8 mouse cellular contexts compared by ENCODE assay signal in genomic region chr14:79482251-79482661, GRCm38 (mm10). TPM values are rescaled to one million over a fixed set of nuclear protein-coding genes. Genes with fewer than 3 reads are reported as not detected.
DNase-seq lines count a peak whose midpoint lies in the region; ATAC-seq and TF ChIP-seq lines count a peak whose summit lies in the region.

No protein-coding gene starts in this region.

- peaks cover 47% of the 10 kb centered on the region for H3K4me1 ChIP-seq in G1E (ENCODE audit: insufficient read depth, low read depth, low read length)
- peaks cover 8% of the 10 kb centered on the region; the same call in 1 of the 2 replicates for H3K4me1 ChIP-seq in embryonic fibroblast, embryonic 13.5 days (ENCODE audit: control insufficient read depth, insufficient read depth, low read length)
- H3K4me1 ChIP-seq in hindbrain, embryonic 13.5 days (replicated peaks) = peaks cover 40% of the 10 kb centered on the region
- H3K4me1 ChIP-seq in limb, embryonic 11.5 days (ENCODE audit: control insufficient read depth, insufficient read depth, low read length) = peaks cover 25% of the 10 kb centered on the region
- H3K4me1 ChIP-seq in midbrain, embryonic 14.5 days (ENCODE audit: control insufficient read depth, insufficient read depth, low read length) = peaks cover 27% of the 10 kb centered on the region

- TF ChIP-seq CTCF in G1E (IDR thresholded peaks at IDR 0.05; ENCODE audit: low read depth, low read length) = no peak
- no peak for TF ChIP-seq CTCF in embryonic fibroblast, embryonic 13.5 days (IDR thresholded peaks at IDR 0.05; ENCODE audit: borderline replicate concordance, insufficient read depth, low read length)

- peak overlapping the region; percentile 96 for H3K27ac ChIP-seq in embryonic fibroblast, embryonic 13.5 days (ENCODE audit: insufficient read depth, low read length)
- H3K27ac ChIP-seq in hindbrain, embryonic 13.5 days = peak overlapping the region; percentile 100
- H3K27ac ChIP-seq in limb, embryonic 11.5 days (replicated peaks; ENCODE audit: low read depth, low read length) = peak overlapping the region; percentile 99
- H3K27ac ChIP-seq in midbrain, embryonic 14.5 days (replicated peaks; ENCODE audit: low read depth, low read length) = peak overlapping the region; percentile 84

- no peaks in the 10 kb centered on the region for H3K27me3 ChIP-seq in G1E (ENCODE audit: insufficient read depth, low read length)
- H3K27me3 ChIP-seq in hindbrain, embryonic 13.5 days = peaks cover 4% of the 10 kb centered on the region; the same call in 1 of the 2 replicates
- no peaks in the 10 kb centered on the region for H3K27me3 ChIP-seq in limb, embryonic 11.5 days (ENCODE audit: control insufficient read depth, insufficient read depth, low read length)
- H3K27me3 ChIP-seq in midbrain, embryonic 14.5 days (ENCODE audit: control insufficient read depth, insufficient read depth, low read length) = 0 out of 2 replicates have a peak, but pooled peaks cover 5% of the 10 kb centered on the region

- peak; percentile 14 to 56 for DNase-seq in frontal cortex, adult 2 months (ENCODE audit: extremely low spot score in 1 of 2, low spot score in 1 of 2)
- no peak for DNase-seq in frontal cortex, postnatal 14 days (ENCODE audit: low spot score in 2 of 2)
- no peak for DNase-seq in G1E (ENCODE audit: low spot score)
- DNase-seq in limb, embryonic 11.5 days (ENCODE audit: low spot score) = peak; percentile 57
- DNase-seq in midbrain, embryonic 14.5 days = peak; percentile 76

- peaks cover 26% of the 10 kb centered on the region for H3K36me3 ChIP-seq in G1E (replicated peaks)
- H3K36me3 ChIP-seq in hindbrain, embryonic 13.5 days = peaks cover 5% of the 10 kb centered on the region
- H3K36me3 ChIP-seq in limb, embryonic 11.5 days (ENCODE audit: control insufficient read depth, insufficient read depth, low read length) = peaks cover 3% of the 10 kb centered on the region; the same call in 1 of the 2 replicates
- H3K36me3 ChIP-seq in midbrain, embryonic 14.5 days (ENCODE audit: control insufficient read depth, insufficient read depth, low read length) = no peaks in the 10 kb centered on the region

- peak overlapping the region; percentile 66 for H3K4me2 ChIP-seq in hindbrain, embryonic 13.5 days
- H3K4me2 ChIP-seq in limb, embryonic 11.5 days (ENCODE audit: low read depth, severe bottlenecking) = peak overlapping the region; percentile 66
- H3K4me2 ChIP-seq in midbrain, embryonic 14.5 days (ENCODE audit: low read length) = peak overlapping the region; percentile 64

- H3K9ac ChIP-seq in hindbrain, embryonic 13.5 days = peak overlapping the region; percentile 97
- peak overlapping the region; percentile 98 for H3K9ac ChIP-seq in limb, embryonic 11.5 days (ENCODE audit: low read length)
- H3K9ac ChIP-seq in midbrain, embryonic 14.5 days (replicated peaks; ENCODE audit: low read length) = peak overlapping the region; percentile 64

- TF ChIP-seq POLR2A in embryonic fibroblast, embryonic 13.5 days (IDR thresholded peaks at IDR 0.05; ENCODE audit: low read depth, low read length) = peak; percentile 40; the same call in 1 of the 2 replicates

- peak overlapping the region; percentile 84 for H3K4me3 ChIP-seq in G1E (ENCODE audit: low read depth, low read length)
- H3K4me3 ChIP-seq in embryonic fibroblast, embryonic 13.5 days (ENCODE audit: insufficient read depth, low read length) = peak overlapping the region; percentile 60
- peak overlapping the region; percentile 89 for H3K4me3 ChIP-seq in hindbrain, embryonic 13.5 days
- H3K4me3 ChIP-seq in limb, embryonic 11.5 days (ENCODE audit: low read depth, low read length) = peak overlapping the region; percentile 85
- peak overlapping the region; percentile 92 for H3K4me3 ChIP-seq in midbrain, embryonic 14.5 days (replicated peaks; ENCODE audit: low read depth, low read length)

- 1% methylated on average over 11 of the region's 11 CpGs for WGBS in hindbrain, embryonic 13.5 days
- under 1% methylated on average over 11 of the region's 11 CpGs for WGBS in limb, embryonic 11.5 days
- WGBS in midbrain, embryonic 14.5 days = under 1% methylated on average over 11 of the region's 11 CpGs

- no peak for ATAC-seq in G1E (ENCODE audit: extremely low read depth, insufficient number of reproducible peaks, low FRiP score, poor library complexity, severe bottlenecking)
- ATAC-seq in hindbrain, embryonic 13.5 days (ENCODE audit: low FRiP score) = no peak
- ATAC-seq in limb, embryonic 11.5 days (ENCODE audit: insufficient number of reproducible peaks, low FRiP score, low TSS enrichment, low read depth) = no peak
- ATAC-seq in midbrain, embryonic 14.5 days (ENCODE audit: low FRiP score, low TSS enrichment) = no peak
- ATAC-seq in monocyte, adult 5-6 weeks (replicated peaks; ENCODE audit: insufficient number of reproducible peaks, low FRiP score, low TSS enrichment, poor library complexity, severe bottlenecking) = no peak

- no peaks in the 10 kb centered on the region for H3K9me3 ChIP-seq in G1E (replicated peaks)
- H3K9me3 ChIP-seq in hindbrain, embryonic 13.5 days = no peaks in the 10 kb centered on the region
- no peaks in the 10 kb centered on the region for H3K9me3 ChIP-seq in limb, embryonic 11.5 days (ENCODE audit: control insufficient read depth, low read length)
- no peaks in the 10 kb centered on the region for H3K9me3 ChIP-seq in midbrain, embryonic 14.5 days (ENCODE audit: control insufficient read depth, low read length)

RNA-seq across cellular contexts. Expression of gene Wbp4, which starts 0.9 kb away (rescaled TPM):
- 27.1 and 30.3 TPM in 2 replicates for polyA plus RNA-seq in frontal cortex, adult 2 months (2012; rRNA removed)
- total RNA-seq in G1E (2014; fragmentation: Nextera tagmentation) (82.6 and 83.6 TPM in 2 replicates), G1E (2017) (101 and 110 TPM in 2 replicates)
- polyA plus RNA-seq in G1E (2012) = 8.8 and 9.5 TPM in 2 replicates
- polyA plus RNA-seq in embryonic fibroblast, embryonic 13.5 days (2011; ENCODE audit: insufficient read length, low read depth, missing spikeins) = 43.9 and 54.1 TPM in 2 replicates
- 43.9 and 46.1 TPM in 2 replicates for polyA plus RNA-seq in hindbrain, embryonic 13.5 days (2015; fragmentation: Nextera tagmentation; extraction: Ambion mirVana)
- 58.9 and 59.4 TPM in 2 replicates for polyA plus RNA-seq in limb, embryonic 11.5 days (2014; fragmentation: Nextera tagmentation; extraction: Ambion mirVana)
- polyA plus RNA-seq in midbrain, embryonic 14.5 days (2014; fragmentation: Nextera tagmentation; extraction: Ambion mirVana) = 44.8 and 52.6 TPM in 2 replicates
- 59.1 to 69.4 TPM (median 63.9 TPM) in 3 replicates for total RNA-seq in monocyte, adult 5-6 weeks (2017)

RNA-seq across cellular contexts. Expression of gene Elf1, which starts 1.3 kb away (rescaled TPM):
- polyA plus RNA-seq in frontal cortex, adult 2 months (2012; rRNA removed) = 4.5 and 5.9 TPM in 2 replicates
- total RNA-seq in G1E (2014; fragmentation: Nextera tagmentation) = 77.0 and 79.0 TPM in 2 replicates
- 127 and 141 TPM in 2 replicates for total RNA-seq in G1E (2017)
- polyA plus RNA-seq in G1E (2012) = 4.7 and 6.3 TPM in 2 replicates
- 27.8 and 31.1 TPM in 2 replicates for polyA plus RNA-seq in embryonic fibroblast, embryonic 13.5 days (2011; ENCODE audit: insufficient read length, low read depth, missing spikeins)
- polyA plus RNA-seq in hindbrain, embryonic 13.5 days (2015; fragmentation: Nextera tagmentation; extraction: Ambion mirVana) = 3.8 and 3.9 TPM in 2 replicates
- 7.5 and 7.8 TPM in 2 replicates for polyA plus RNA-seq in limb, embryonic 11.5 days (2014; fragmentation: Nextera tagmentation; extraction: Ambion mirVana)
- 2.7 and 3.7 TPM in 2 replicates for polyA plus RNA-seq in midbrain, embryonic 14.5 days (2014; fragmentation: Nextera tagmentation; extraction: Ambion mirVana)
- total RNA-seq in monocyte, adult 5-6 weeks (2017) = 153 to 230 TPM (median 169 TPM) in 3 replicates

RNA-seq across cellular contexts. Expression of gene Kbtbd6, which starts 30.6 kb away (rescaled TPM):
- 0.71 and 1.0 TPM in 2 replicates for polyA plus RNA-seq in frontal cortex, adult 2 months (2012; rRNA removed)
- 0.68 and 1.2 TPM in 2 replicates for total RNA-seq in G1E (2014; fragmentation: Nextera tagmentation)
- 5.3 and 6.0 TPM in 2 replicates for total RNA-seq in G1E (2017)
- 1.1 and 1.5 TPM in 2 replicates for polyA plus RNA-seq in G1E (2012)
- polyA plus RNA-seq in embryonic fibroblast, embryonic 13.5 days (2011; ENCODE audit: insufficient read length, low read depth, missing spikeins) = 0.62 and 1.7 TPM in 2 replicates
- polyA plus RNA-seq in hindbrain, embryonic 13.5 days (2015; fragmentation: Nextera tagmentation; extraction: Ambion mirVana) = 1.5 and 1.6 TPM in 2 replicates
- polyA plus RNA-seq in limb, embryonic 11.5 days (2014; fragmentation: Nextera tagmentation; extraction: Ambion mirVana) = 5.8 and 7.3 TPM in 2 replicates
- polyA plus RNA-seq in midbrain, embryonic 14.5 days (2014; fragmentation: Nextera tagmentation; extraction: Ambion mirVana) = 1.2 and 2.3 TPM in 2 replicates
- total RNA-seq in monocyte, adult 5-6 weeks (2017) = 1.6 TPM in 1 of 3 replicates, not detected in the others

RNA-seq across cellular contexts. Expression of gene Kbtbd7, which starts 55.9 kb away (rescaled TPM):
- polyA plus RNA-seq in frontal cortex, adult 2 months (2012; rRNA removed) = 17.6 and 19.5 TPM in 2 replicates
- 24.7 and 24.9 TPM in 2 replicates for total RNA-seq in G1E (2014; fragmentation: Nextera tagmentation)
- total RNA-seq in G1E (2017) = 14.5 and 17.6 TPM in 2 replicates
- polyA plus RNA-seq in G1E (2012) = 3.7 and 4.3 TPM in 2 replicates
- 4.3 and 6.4 TPM in 2 replicates for polyA plus RNA-seq in embryonic fibroblast, embryonic 13.5 days (2011; ENCODE audit: insufficient read length, low read depth, missing spikeins)
- 15.4 and 16.4 TPM in 2 replicates for polyA plus RNA-seq in hindbrain, embryonic 13.5 days (2015; fragmentation: Nextera tagmentation; extraction: Ambion mirVana)
- polyA plus RNA-seq in limb, embryonic 11.5 days (2014; fragmentation: Nextera tagmentation; extraction: Ambion mirVana) = 18.7 and 20.8 TPM in 2 replicates
- 21.8 and 29.8 TPM in 2 replicates for polyA plus RNA-seq in midbrain, embryonic 14.5 days (2014; fragmentation: Nextera tagmentation; extraction: Ambion mirVana)
- total RNA-seq in monocyte, adult 5-6 weeks (2017) = 20.7 to 22.0 TPM (median 21.7 TPM) in 3 replicates

Comparison
In these comparisons a context has a peak if more than half of its experiments do, and no peak if none do; other contexts are left out.
1. DNase-seq: peak in frontal cortex, adult 2 months (2 of 2), limb, embryonic 11.5 days (single experiment) and midbrain, embryonic 14.5 days (single experiment); none in frontal cortex, postnatal 14 days (0 of 2) and G1E (single experiment).
2. Peak in every context shown above with its lines, with median percentiles within 50 percentile points of each other: H3K4me3 ChIP-seq, H3K27ac ChIP-seq, H3K4me2 ChIP-seq and H3K9ac ChIP-seq.